Mouse (Mus musculus) kidney, postnatal 4 days (tissue): ENCODE data around the gene Olfr309.
"Not testable (repeated sequence)": the region's sequence is repeated elsewhere in the genome, so short reads cannot be mapped to it uniquely, and the experiment has no call there.

Experiments
- DNase-seq, 2 experiments: peaks; one replicate each; pipeline ENCODE4 v3.0.0; 2021; ENCODE audit warnings: mixed read lengths in 2 of 2

Olfr309 gene

GRCm38 (mm10) chr7:86313608-86314007 is at the start of gene Olfr309:
Olfr309 (minus strand) TSS chr7:86313708.
- DNase-seq = no peak

- DNase-seq = not testable (repeated sequence)
Measured at GRCm38 (mm10) chr7:86346296-86346695, 32.8 kb upstream of the Olfr309 start.

- no peak for DNase-seq
Measured at GRCm38 (mm10) chr7:86344253-86344652, 30.7 kb upstream of the Olfr309 start.

GRCm38 (mm10) chr7:86342881-86343565 is 29.5 kb upstream of the Olfr309 start:
- no peak for DNase-seq

- DNase-seq = no peak
Measured at GRCm38 (mm10) chr7:86337486-86337885, 24.0 kb upstream of the Olfr309 start, which contains the start of gene Olfr307. Olfr307 (minus strand) TSS chr7:86337586.

- DNase-seq = no peak
Measured at GRCm38 (mm10) chr7:86325530-86325929, 12.0 kb upstream of the Olfr309 start, which contains the start of gene Olfr308. Olfr308 (minus strand) TSS chr7:86325630.

- no peak for DNase-seq
Measured at GRCm38 (mm10) chr7:86321323-86321722, 7.8 kb upstream of the Olfr309 start.

- DNase-seq = no peak
Measured at GRCm38 (mm10) chr7:86277072-86277471, 36.4 kb downstream of the Olfr309 start, which contains the start of gene Olfr310. Olfr310 (minus strand) TSS chr7:86277172.
